ENCODE assay signal across 8 mouse cellular contexts in genomic region chr5:129584583-129585541, GRCm38 (mm10). TPM values are rescaled to one million over a fixed set of nuclear protein-coding genes. Genes with fewer than 3 reads are reported as not detected.
DNase-seq lines count a peak whose midpoint lies in the region; ATAC-seq and TF ChIP-seq lines count a peak whose summit lies in the region.

No protein-coding gene starts in this region.

- TF ChIP-seq POLR2A in lung, adult 2 months (IDR thresholded peaks at IDR 0.05; ENCODE audit: borderline replicate concordance, extremely low read depth, low read depth, low read length), result no peak

- peak overlapping the region; percentile 100 for H3K4me2 ChIP-seq in embryonic facial prominence, embryonic 15.5 days (replicated peaks)
- peak overlapping the region; percentile 84 for H3K4me2 ChIP-seq in hindbrain, embryonic 15.5 days

- H3K36me3 ChIP-seq in embryonic facial prominence, embryonic 15.5 days, result no peaks in the 10 kb centered on the region
- no peaks in the 10 kb centered on the region for H3K36me3 ChIP-seq in hindbrain, embryonic 15.5 days

- no peak for ATAC-seq in embryonic facial prominence, embryonic 15.5 days (ENCODE audit: insufficient number of reproducible peaks, low FRiP score, low TSS enrichment, low read depth)
- ATAC-seq in hindbrain, embryonic 15.5 days (ENCODE audit: low FRiP score, low read depth), result peak; percentile 14; the same call in 1 of the 2 replicates
- ATAC-seq in megakaryocyte-erythroid progenitor cell, adult 5-6 weeks (replicated peaks; ENCODE audit: low FRiP score, low TSS enrichment, poor library complexity, severe bottlenecking), result no peak

- no peaks in the 10 kb centered on the region for H3K9me3 ChIP-seq in embryonic facial prominence, embryonic 15.5 days (replicated peaks)
- no peaks in the 10 kb centered on the region for H3K9me3 ChIP-seq in hindbrain, embryonic 15.5 days

- H3K27me3 ChIP-seq in embryonic facial prominence, embryonic 15.5 days, result peaks cover 55% of the 10 kb centered on the region
- H3K27me3 ChIP-seq in hindbrain, embryonic 15.5 days, result peaks cover 16% of the 10 kb centered on the region; the same call in 1 of the 2 replicates

- DNase-seq in layer of hippocampus, postnatal 14 days (ENCODE audit: low spot score in 2 of 2), result peak; percentile 43 to 47
- DNase-seq in layer of hippocampus, postnatal 36 days, result no peak
- DNase-seq in adrenal gland, postnatal 25 days, result peak; percentile 23
- peak; percentile 41 for DNase-seq in lung, adult 2 months
- peak; percentile 35 for DNase-seq in right cerebral cortex, adult 18-20 months

- peaks cover 33% of the 10 kb centered on the region for H3K4me1 ChIP-seq in embryonic facial prominence, embryonic 15.5 days
- peaks cover 29% of the 10 kb centered on the region for H3K4me1 ChIP-seq in hindbrain, embryonic 15.5 days (replicated peaks)
- H3K4me1 ChIP-seq in lung, adult 2 months (ENCODE audit: control insufficient read depth, insufficient read depth, low read length), result peaks cover 4% of the 10 kb centered on the region; the same call in 1 of the 2 replicates

- H3K27ac ChIP-seq in embryonic facial prominence, embryonic 15.5 days (replicated peaks), result no peak overlapping the region
- H3K27ac ChIP-seq in hindbrain, embryonic 15.5 days (replicated peaks), result no peak overlapping the region

- under 1% methylated on average over 75 of the region's 76 CpGs for WGBS in embryonic facial prominence, embryonic 15.5 days
- WGBS in hindbrain, embryonic 15.5 days, result under 1% methylated on average over 76 of the region's 76 CpGs
- under 1% methylated on average over 70 of the region's 76 CpGs for WGBS in lung, adult 2 months

- H3K9ac ChIP-seq in embryonic facial prominence, embryonic 15.5 days, result peak overlapping the region; percentile 21
- peak overlapping the region; percentile 69 for H3K9ac ChIP-seq in hindbrain, embryonic 15.5 days

- TF ChIP-seq CTCF in lung, adult 2 months (IDR thresholded peaks at IDR 0.05; ENCODE audit: insufficient read depth, low read length), result no peak

- peak overlapping the region; percentile 77 for H3K4me3 ChIP-seq in embryonic facial prominence, embryonic 15.5 days (replicated peaks)
- peak overlapping the region; percentile 62 for H3K4me3 ChIP-seq in hindbrain, embryonic 15.5 days
- peak overlapping the region; percentile 50 for H3K4me3 ChIP-seq in lung, adult 2 months (replicated peaks; ENCODE audit: extremely low read depth, low read depth, low read length)

RNA-seq across cellular contexts. Expression of gene Mmp17, which starts 0.9 kb away (rescaled TPM):
- 10 to 100 TPM; 80.3 to 85.9 TPM for total RNA-seq in layer of hippocampus, postnatal 14 days (2021)
- 100 to 1,000 TPM; 128 to 136 TPM for total RNA-seq in layer of hippocampus, postnatal 36 days (2021)
- 0.62 and 0.88 TPM in 2 replicates for total RNA-seq in adrenal gland, postnatal 25 days (2021)
- polyA plus RNA-seq in embryonic facial prominence, embryonic 15.5 days (2015; fragmentation: Nextera tagmentation; extraction: Ambion mirVana), result 3.2 and 4.3 TPM in 2 replicates
- polyA plus RNA-seq in hindbrain, embryonic 15.5 days (2015; fragmentation: Nextera tagmentation; extraction: Ambion mirVana), result 11.7 and 13.5 TPM in 2 replicates
- 2.6 and 3.4 TPM in 2 replicates for polyA plus RNA-seq in lung, adult 2 months (2012; rRNA removed)
- total RNA-seq in megakaryocyte-erythroid progenitor cell, adult 5-6 weeks (2014; fragmentation: Nextera tagmentation), result 0.40 TPM in 1 of 2 replicates, not detected in the other
- not detected in 2 replicates for total RNA-seq in megakaryocyte-erythroid progenitor cell, adult 5-6 weeks (2017)

Comparison
In these comparisons a context has a peak if more than half of its experiments do, and no peak if none do; other contexts are left out.
1. DNase-seq: peak in layer of hippocampus, postnatal 14 days (2 of 2), adrenal gland, postnatal 25 days (single experiment), lung, adult 2 months (single experiment) and right cerebral cortex, adult 18-20 months (single experiment); none in layer of hippocampus, postnatal 36 days (0 of 2).
2. RNA of gene Mmp17, which starts 0.9 kb away (total RNA-seq): 128 to 136 TPM in layer of hippocampus, postnatal 36 days and 80.3 to 85.9 TPM in layer of hippocampus, postnatal 14 days; 0.62 to 0.88 TPM in adrenal gland, postnatal 25 days and 0.40 TPM in megakaryocyte-erythroid progenitor cell, adult 5-6 weeks; every median in the first group is over 10 times any median in the second.
3. Peak in every context shown above with its lines, with median percentiles within 50 percentile points of each other: H3K4me3 ChIP-seq.